Mouse (Mus musculus) stomach, embryonic 15.5 days (tissue): Measurements from ENCODE around the gene Rnf217. TPM values are rescaled to one million over a fixed set of nuclear protein-coding genes. Genes with fewer than 3 reads are reported as not detected.

ENCODE experiments used
- ATAC-seq: fragments of 200-750 bp; cut with Nextera tagmentation; 2 replicates; pipeline ENCODE4 v1.8.0; 2017; ENCODE audit warnings: low read depth, moderate number of reproducible peaks, moderate TSS enrichment; ENCODE audit not compliant: insufficient read depth, low FRiP score
- H3K27ac ChIP-seq: fragments of 300-500 bp; sonication (generic); 2 replicates; pipeline ENCODE4 v1.5.1; 2015; ENCODE audit warnings: mild to moderate bottlenecking, inconsistent platforms
- H3K27me3 ChIP-seq: fragments of 300-500 bp; sonication (generic); replicated peaks from 2 replicates; pipeline ENCODE4 v1.6.1; 2015; ENCODE audit warnings: inconsistent platforms
- H3K36me3 ChIP-seq: fragments of 300-500 bp; sonication (generic); 2 replicates; pipeline ENCODE4 v1.6.1; 2015; ENCODE audit warnings: inconsistent platforms
- H3K4me1 ChIP-seq: fragments of 300-500 bp; sonication (generic); 2 replicates; pipeline ENCODE4 v1.6.1; 2015; ENCODE audit warnings: inconsistent platforms
- H3K4me2 ChIP-seq: fragments of 300-500 bp; sonication (generic); 2 replicates; pipeline ENCODE4 v1.6.1; 2015; ENCODE audit warnings: mild to moderate bottlenecking, inconsistent platforms
- H3K4me3 ChIP-seq: fragments of 300-500 bp; sonication (generic); replicated peaks from 2 replicates; pipeline ENCODE4 v1.5.1; 2015; ENCODE audit warnings: inconsistent platforms
- H3K9ac ChIP-seq: fragments of 300-500 bp; sonication (generic); 2 replicates; pipeline ENCODE4 v1.6.1; 2015; ENCODE audit warnings: inconsistent platforms
- H3K9me3 ChIP-seq: fragments of 300-500 bp; sonication (generic); 2 replicates; pipeline ENCODE4 v1.6.1; 2016; ENCODE audit warnings: inconsistent platforms
- WGBS: fragments of 180-500 bp; shearing (Covaris S2); methylation state at CpG from one replicate; pipeline ENCODE4 v1.1.7; 2015; 5-methylcytosine and 5-hydroxymethylcytosine counted together
- polyA plus RNA-seq: library from polyadenylated mRNA; unstranded; fragments of >200 nt; fragmentation: Nextera tagmentation; extraction: Ambion mirVana; gene quantifications from 2 replicates; pipeline ENCODE4 v1.2.1, GENCODE M21; 2015

Gene Rnf217
- 1.8 and 1.9 TPM in 2 replicates for polyA plus RNA-seq

DNA sequence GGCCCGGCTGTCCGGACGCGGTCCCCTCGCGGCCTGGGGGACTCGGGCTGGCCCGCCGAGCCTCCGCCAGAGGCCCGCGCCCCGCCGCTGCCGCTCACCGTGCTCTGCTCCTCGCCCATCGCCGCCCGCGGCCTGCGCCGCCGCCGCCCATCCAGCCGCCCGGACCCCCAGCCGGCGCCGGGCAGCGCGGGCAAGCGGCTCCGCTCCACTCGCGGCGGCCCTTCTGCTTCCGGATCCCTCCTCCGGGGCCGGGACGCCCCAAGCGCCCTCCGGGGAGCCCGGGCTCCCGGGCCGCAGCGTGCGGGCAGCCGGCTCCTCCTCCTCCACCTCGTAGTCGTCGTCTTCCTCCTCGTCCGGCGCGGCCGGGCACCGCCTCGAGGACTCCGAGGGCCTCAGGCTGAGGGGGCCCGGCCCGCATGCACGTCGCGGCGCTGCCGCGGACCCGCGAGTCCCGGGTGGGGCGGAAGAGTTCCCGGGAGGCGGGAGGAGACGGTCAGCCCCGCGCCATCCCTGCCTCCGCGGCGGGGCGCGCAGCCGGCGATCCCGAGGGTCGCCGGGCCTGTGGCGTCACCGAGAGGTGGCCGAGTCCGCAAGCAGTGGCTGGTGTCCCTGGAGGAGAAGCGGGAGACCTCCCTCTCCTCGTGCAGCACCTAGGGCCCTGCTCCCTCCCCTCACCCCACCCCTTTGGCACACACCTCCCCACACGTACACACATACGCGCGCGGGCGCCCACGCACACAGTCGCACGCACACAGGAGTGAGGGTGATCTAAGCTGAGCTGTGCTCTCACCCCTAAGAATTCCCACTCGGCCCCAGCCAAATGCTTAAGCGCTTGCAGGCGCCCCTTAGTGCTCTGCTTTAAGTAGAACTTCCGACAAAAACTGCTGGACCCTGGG lies at the start of gene Rnf217:
TSS of gene Rnf217 (minus strand) at position 119 of the 896 bp plus-strand sequence.
- peak within 1 kb of the TSS; percentile 86 for H3K4me3 ChIP-seq
- H3K9ac ChIP-seq: peak within 1 kb of the TSS; percentile 78
- ATAC-seq: peak; percentile 83
- no peaks in the 10 kb centered on the region for H3K36me3 ChIP-seq
- H3K9me3 ChIP-seq: no peaks in the 10 kb centered on the region
- peak within 1 kb of the TSS; percentile 77 for H3K4me2 ChIP-seq
- H3K4me1 ChIP-seq: peaks cover 14% of the 10 kb centered on the region
- WGBS: under 1% methylated on average over 103 of the region's 106 CpGs
- H3K27me3 ChIP-seq: no peaks in the 10 kb centered on the region
- H3K27ac ChIP-seq: peak within 1 kb of the TSS; percentile 86

GRCm38 (mm10) chr10:31647270-31647669 lies 38.3 kb upstream of the Rnf217 start:
- no peaks in the 10 kb centered on the region for H3K4me1 ChIP-seq
- no peak overlapping the region for H3K9ac ChIP-seq
- H3K27ac ChIP-seq: no peak overlapping the region
- no peaks in the 10 kb centered on the region for H3K9me3 ChIP-seq
- H3K4me2 ChIP-seq: no peak overlapping the region
- WGBS: 75% methylated on average over 3 of the region's 3 CpGs
- no peak overlapping the region for H3K4me3 ChIP-seq
- no peaks in the 10 kb centered on the region for H3K27me3 ChIP-seq
- no peak for ATAC-seq
- H3K36me3 ChIP-seq: no peaks in the 10 kb centered on the region

DNA sequence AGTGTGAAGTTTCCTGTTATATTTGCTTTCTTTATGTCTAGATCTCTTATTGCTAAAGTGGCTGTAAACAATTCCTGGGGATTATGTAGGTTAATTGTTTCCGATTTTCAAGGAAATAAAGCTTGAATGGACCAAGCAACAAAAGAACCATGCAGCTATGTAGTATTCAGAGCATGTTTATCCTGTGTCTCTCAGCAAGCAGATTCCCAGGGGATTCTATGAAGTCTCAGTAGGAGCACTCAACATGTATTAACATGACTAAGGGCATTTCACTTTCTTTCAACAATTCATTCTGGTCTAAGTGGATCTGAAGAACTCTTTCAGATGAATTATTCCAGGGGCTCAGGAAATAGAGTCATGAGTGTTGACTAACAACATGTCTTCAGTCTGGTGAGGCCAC lies 37.1 kb upstream of the Rnf217 start:
- Histone ChIP-seq H3K36me3 (no peaks in the 10 kb centered on the region), H3K4me2 (no peak overlapping the region), H3K9ac (no peak overlapping the region), H3K4me3 (no peak overlapping the region), H3K27ac (no peak overlapping the region), H3K9me3 (no peaks in the 10 kb centered on the region), H3K4me1 (no peaks in the 10 kb centered on the region), H3K27me3 (no peaks in the 10 kb centered on the region)
- whole genome bisulfite sequencing: 59% methylated on average over 1 of the region's 1 CpGs
- ATAC-seq: no peak

DNA sequence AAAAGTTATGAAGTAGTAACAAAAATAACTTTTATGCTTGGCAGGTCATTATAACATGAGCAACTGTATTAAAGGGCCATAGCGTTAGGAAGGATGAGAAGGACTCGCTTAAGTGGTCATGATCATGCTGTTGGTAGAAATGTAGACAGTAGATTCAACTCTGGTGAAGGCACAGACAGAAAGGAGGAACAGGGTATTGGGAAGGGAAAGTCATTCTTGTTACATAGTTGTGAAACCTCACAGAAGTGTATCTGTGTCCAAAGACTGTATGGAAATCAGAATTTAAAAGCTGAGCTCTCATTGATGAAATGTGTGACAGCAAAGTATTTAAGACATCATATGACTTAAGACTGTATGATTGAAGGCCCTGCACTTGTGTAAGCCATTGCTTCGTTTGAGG lies 26.1 kb upstream of the Rnf217 start:
- H3K36me3 ChIP-seq: no peaks in the 10 kb centered on the region
- H3K4me3 ChIP-seq: no peak overlapping the region
- no peaks in the 10 kb centered on the region for H3K27me3 ChIP-seq
- no peak for ATAC-seq
- H3K9ac ChIP-seq: no peak overlapping the region
- H3K4me1 ChIP-seq: no peaks in the 10 kb centered on the region
- no peaks in the 10 kb centered on the region for H3K9me3 ChIP-seq
- H3K27ac ChIP-seq: no peak overlapping the region
- H3K4me2 ChIP-seq: no peak overlapping the region
- WGBS: 81% methylated on average over 3 of the region's 3 CpGs

- H3K27me3 ChIP-seq: no peaks in the 10 kb centered on the region
- H3K4me1 ChIP-seq: no peaks in the 10 kb centered on the region
- no peak overlapping the region for H3K27ac ChIP-seq
- no peak overlapping the region for H3K9ac ChIP-seq
- H3K4me3 ChIP-seq: no peak overlapping the region
- no peak for ATAC-seq
- no peaks in the 10 kb centered on the region for H3K9me3 ChIP-seq
- H3K4me2 ChIP-seq: no peak overlapping the region
- no peaks in the 10 kb centered on the region for H3K36me3 ChIP-seq
- WGBS: 81% methylated on average over 1 of the region's 1 CpGs
These were observed 23.0 kb upstream of the Rnf217 start for GRCm38 (mm10) chr10:31632005-31632404.

GRCm38 (mm10) chr10:31615355-31615754 lies 6.4 kb upstream of the Rnf217 start:
- no peaks in the 10 kb centered on the region for H3K9me3 ChIP-seq
- H3K4me2 ChIP-seq: no peak overlapping the region
- H3K36me3 ChIP-seq: no peaks in the 10 kb centered on the region
- no peak overlapping the region for H3K9ac ChIP-seq
- H3K27me3 ChIP-seq: no peaks in the 10 kb centered on the region
- WGBS: 50% methylated on average over 2 of the region's 2 CpGs
- no peak overlapping the region for H3K4me3 ChIP-seq
- no peaks in the 10 kb centered on the region for H3K4me1 ChIP-seq
- no peak for ATAC-seq
- no peak overlapping the region for H3K27ac ChIP-seq

DNA sequence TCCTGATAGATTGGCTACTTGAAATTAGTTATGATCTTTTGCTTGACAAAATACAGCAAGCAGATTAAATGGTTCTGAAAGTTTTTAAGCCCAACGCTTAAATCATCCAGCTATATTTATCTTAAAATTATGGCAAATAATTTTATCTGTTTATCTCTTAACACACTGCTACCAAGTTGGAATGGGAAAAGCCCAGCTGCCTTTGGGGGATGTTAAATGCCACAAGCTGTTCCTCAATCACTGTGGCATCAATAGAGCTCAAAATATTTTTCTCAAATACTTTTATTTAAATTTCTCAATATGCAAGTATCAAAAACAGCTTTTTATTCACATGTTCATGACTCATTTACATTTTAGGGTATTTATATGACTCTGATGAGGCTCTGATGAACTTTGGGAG lies 5.1 kb upstream of the Rnf217 start:
- Histone ChIP-seq H3K27me3 (no peaks in the 10 kb centered on the region), H3K9ac (no peak overlapping the region), H3K4me3 (no peak overlapping the region), H3K4me2 (no peak overlapping the region), H3K36me3 (no peaks in the 10 kb centered on the region), H3K4me1 (no peaks in the 10 kb centered on the region), H3K9me3 (no peaks in the 10 kb centered on the region), H3K27ac (no peak overlapping the region)
- no peak for ATAC-seq
- WGBS: 69% methylated on average over 1 of the region's 1 CpGs

DNA sequence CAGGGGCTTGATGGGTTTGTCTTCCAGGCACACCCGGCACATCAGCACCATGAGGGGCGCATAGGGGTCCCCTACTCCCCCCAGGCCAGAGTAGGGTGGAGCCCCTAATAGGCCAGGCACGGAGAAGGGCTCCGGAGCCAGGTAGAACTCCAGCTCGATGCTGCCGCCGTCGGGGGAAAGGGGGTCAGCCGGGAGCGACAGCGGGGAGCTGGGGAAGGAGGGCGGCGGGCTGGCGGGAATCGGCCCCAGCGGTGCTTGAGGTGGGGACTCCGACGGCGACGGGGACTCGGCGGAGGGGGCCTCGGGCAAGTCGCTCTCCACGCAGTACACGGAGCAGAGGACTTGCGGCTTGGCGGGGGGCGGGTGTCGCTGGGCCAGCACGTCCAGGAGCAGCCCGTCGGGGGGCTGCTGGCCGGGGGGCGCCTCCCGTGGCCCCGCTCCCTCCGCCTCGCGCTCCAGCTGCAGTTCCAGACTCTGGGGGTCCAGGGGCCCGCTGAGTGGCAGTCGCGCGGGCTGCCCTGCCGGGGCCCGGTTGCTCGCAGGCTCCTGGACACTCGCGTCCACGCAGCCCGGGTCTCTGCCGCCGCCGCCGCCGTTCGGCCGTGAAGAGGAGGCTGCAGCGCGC lies 431 bp downstream of the Rnf217 start:
- H3K9ac ChIP-seq: peak overlapping the region; percentile 78
- peak; percentile 33 for ATAC-seq
- peak overlapping the region; percentile 77 for H3K4me2 ChIP-seq
- H3K36me3 ChIP-seq: no peaks in the 10 kb centered on the region
- peaks cover 14% of the 10 kb centered on the region for H3K4me1 ChIP-seq
- peak overlapping the region; percentile 86 for H3K4me3 ChIP-seq
- peak overlapping the region; percentile 86 for H3K27ac ChIP-seq
- H3K9me3 ChIP-seq: no peaks in the 10 kb centered on the region
- WGBS: under 1% methylated on average over 48 of the region's 60 CpGs
- H3K27me3 ChIP-seq: no peaks in the 10 kb centered on the region

DNA sequence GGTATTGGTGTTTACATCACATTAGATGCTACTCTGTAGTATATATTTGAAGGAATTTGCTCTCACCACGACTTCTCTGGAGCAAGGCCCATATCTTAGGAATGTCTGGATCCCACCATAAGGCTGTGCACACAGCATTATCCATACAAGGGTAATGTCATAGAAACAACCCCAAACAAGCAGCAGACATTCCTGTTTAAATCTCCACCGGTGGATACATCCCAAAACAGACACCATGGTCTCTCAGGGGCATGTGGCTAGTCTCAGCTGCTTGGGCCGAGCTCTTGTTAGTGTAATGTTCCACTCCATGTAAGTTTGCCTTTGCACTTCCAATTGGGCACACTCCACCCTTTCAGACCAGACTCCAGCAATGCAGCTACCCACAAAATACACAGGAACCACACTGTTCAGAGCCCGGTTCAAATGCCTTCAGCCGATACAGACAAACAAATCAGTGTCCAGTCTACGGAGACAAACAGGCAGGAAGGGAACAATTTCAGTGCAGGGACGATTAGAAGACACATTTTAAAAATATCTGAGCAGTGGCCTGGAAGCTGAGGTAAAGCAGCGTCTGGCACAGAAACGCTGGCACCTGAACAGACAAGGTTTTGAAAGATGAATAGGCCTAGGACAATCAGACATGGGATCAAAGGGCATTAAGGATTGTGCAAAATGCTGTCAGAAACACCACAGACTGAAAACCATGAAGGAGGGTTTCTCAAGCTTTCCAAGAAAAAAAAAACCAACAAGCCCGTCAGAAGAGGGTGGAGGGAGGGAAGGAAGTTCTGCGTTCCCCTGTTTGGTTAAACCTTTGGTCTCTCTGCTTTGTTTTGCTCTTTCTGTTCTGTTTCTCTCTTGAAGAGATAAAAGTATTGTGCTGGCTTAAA lies 1.8 kb downstream of the Rnf217 start:
- Histone ChIP-seq H3K4me2 (peak overlapping the region; percentile 77), H3K27ac (peak overlapping the region; percentile 49), H3K27me3 (no peaks in the 10 kb centered on the region), H3K9ac (no peak overlapping the region), H3K4me3 (peak overlapping the region; percentile 86), H3K36me3 (no peaks in the 10 kb centered on the region), H3K4me1 (peaks cover 14% of the 10 kb centered on the region), H3K9me3 (no peaks in the 10 kb centered on the region)
- ATAC-seq: no peak
- WGBS: 7% methylated on average over 11 of the region's 11 CpGs

- H3K4me2 ChIP-seq: no peak overlapping the region
- WGBS: 87% methylated on average over 4 of the region's 4 CpGs
- H3K4me1 ChIP-seq: peaks cover 14% of the 10 kb centered on the region
- ATAC-seq: no peak
- H3K27ac ChIP-seq: no peak overlapping the region
- H3K36me3 ChIP-seq: no peaks in the 10 kb centered on the region
- H3K27me3 ChIP-seq: no peaks in the 10 kb centered on the region
- H3K4me3 ChIP-seq: no peak overlapping the region
- H3K9me3 ChIP-seq: no peaks in the 10 kb centered on the region
- H3K9ac ChIP-seq: no peak overlapping the region
These were observed 5.1 kb downstream of the Rnf217 start for GRCm38 (mm10) chr10:31603855-31604254.

GRCm38 (mm10) chr10:31600116-31600515 lies 8.9 kb downstream of the Rnf217 start:
- H3K27ac ChIP-seq: no peak overlapping the region
- no peak for ATAC-seq
- 82% methylated on average over 6 of the region's 6 CpGs for WGBS
- H3K4me2 ChIP-seq: no peak overlapping the region
- H3K27me3 ChIP-seq: no peaks in the 10 kb centered on the region
- H3K4me1 ChIP-seq: peaks cover 2% of the 10 kb centered on the region; the same call in 1 of the 2 replicates
- H3K9ac ChIP-seq: no peak overlapping the region
- no peak overlapping the region for H3K4me3 ChIP-seq
- H3K9me3 ChIP-seq: no peaks in the 10 kb centered on the region
- no peaks in the 10 kb centered on the region for H3K36me3 ChIP-seq
